Mouse (Mus musculus) heart, postnatal 36 days (tissue): ENCODE measurements around the gene Obp2b. TPM values are rescaled to one million over a fixed set of nuclear protein-coding genes. Genes with fewer than 3 reads are reported as not detected.

Experiments
- DNase-seq, 2 experiments: peaks; one replicate each; pipeline ENCODE4 v3.0.0; 2021 to 2022
- intact Hi-C: fragments of 180-260 bp; cut with DNase I; formaldehyde crosslinking; loops from one replicate; pipeline ENCODE4 v1.15.1; 2025
- total RNA-seq, 2 experiments: library from RNA; stranded (reverse); gene quantifications; 2 replicates each; pipeline ENCODE4 v1.2.3; 2021

The Obp2b gene
- total RNA-seq, 2 experiments from 2014 or later, result not detected

GRCm38 (mm10) chr2:25775991-25776390 is 39.2 kb downstream of the Obp2b start:
- intact Hi-C loops, result no loop called here
- DNase-seq, result no peak

DNA sequence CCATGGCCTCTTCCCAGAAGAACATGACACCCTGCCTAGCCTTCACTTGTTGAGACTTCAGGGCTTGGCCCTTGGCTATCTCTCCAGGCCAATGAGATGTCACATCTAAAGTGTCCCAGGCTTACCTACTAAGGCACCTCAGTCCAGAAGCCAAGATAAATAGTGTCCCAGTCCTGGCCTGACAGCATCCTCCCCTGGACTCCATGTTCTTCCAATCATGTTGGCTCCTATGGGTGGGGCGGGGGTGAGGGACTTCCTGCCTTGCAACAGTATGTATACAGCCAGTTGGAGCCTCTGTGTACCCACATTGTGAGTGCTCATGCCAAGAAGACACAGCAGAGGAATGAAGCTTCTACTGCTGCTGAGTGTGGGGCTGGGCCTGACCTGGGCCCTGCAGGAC is 39.9 kb downstream of the Obp2b start, which contains the start of gene Lcn11:
Lcn11 (plus strand) TSS at position 301 of the 400 bp plus-strand sequence.
- no peak for DNase-seq
- intact Hi-C loops, result no loop called here

DNA sequence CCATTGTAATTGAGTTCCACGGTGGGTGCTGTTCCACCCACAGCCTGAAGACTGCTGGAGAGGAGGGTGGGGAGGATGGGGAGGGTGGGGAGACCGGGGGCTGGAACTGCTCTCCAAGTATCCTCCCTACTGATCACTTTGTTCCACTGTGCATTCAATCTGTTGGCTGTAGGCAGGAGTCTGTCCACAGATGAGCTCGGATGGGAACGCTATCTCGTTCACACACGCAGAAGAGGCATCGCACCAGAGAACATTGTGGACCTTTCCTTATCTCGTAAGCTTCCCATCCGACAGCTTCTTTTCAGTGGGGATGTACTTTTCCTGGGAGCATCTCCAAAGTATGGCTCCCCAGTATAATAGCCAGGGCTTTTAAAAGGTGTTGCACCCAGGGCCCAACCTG is 42.3 kb downstream of the Obp2b start:
- DNase-seq, result no peak
- intact Hi-C loops, result no loop called here

GRCm38 (mm10) chr2:25780921-25781320 is 44.1 kb downstream of the Obp2b start:
- DNase-seq, result no peak
- intact Hi-C loops, result no loop called here

DNA sequence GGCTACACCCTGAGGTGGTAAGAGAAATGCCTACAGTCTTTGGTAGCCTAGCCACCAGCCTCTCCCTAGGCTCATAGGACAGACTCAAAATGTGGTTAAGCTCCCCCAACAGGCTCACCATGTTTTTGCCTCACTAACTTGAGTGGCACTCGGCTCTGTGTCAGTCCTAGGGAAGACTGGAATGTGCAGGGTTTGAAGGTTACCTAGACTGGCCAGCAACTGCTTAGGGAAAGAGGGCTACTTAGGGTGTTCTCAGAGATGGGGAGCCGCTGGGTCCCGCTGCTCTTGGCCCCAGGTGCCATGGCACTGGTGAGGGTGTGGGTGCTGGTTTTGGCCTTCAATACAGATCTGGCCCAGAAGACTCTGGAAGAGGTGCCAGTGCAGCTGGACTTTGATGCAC is 45.1 kb downstream of the Obp2b start, which contains the start of gene Gm13539:
Gm13539 (plus strand) TSS at position 301 of the 400 bp plus-strand sequence.
- no peak for DNase-seq
- intact Hi-C loops, result no loop called here

GRCm38 (mm10) chr2:25785573-25786322 is 48.9 kb downstream of the Obp2b start:
- DNase-seq, result peak in 1 of 2 experiments; percentile 3

GRCm38 (mm10) chr2:25789092-25789491 is 52.3 kb downstream of the Obp2b start:
- no peak for DNase-seq
- intact Hi-C loops, result no loop called here

More at GRCm38 (mm10) chr2:25785573-25786322, 48.9 kb downstream of the Obp2b start:
- intact Hi-C loops, result no loop called here

Other genes starting within 250 kb of the Obp2b start
- gene Lcn12, start 243.1 kb upstream of the Obp2b start, total RNA-seq, result not detected
- 10 to 100 TPM; 82.7 to 92.8 TPM for gene Fbxw5, start 236.3 kb upstream of the Obp2b start, total RNA-seq
- gene C8g, start 235.3 kb upstream of the Obp2b start, total RNA-seq, result 1 to 10 TPM; 1.5 to 1.6 TPM
- 10 to 100 TPM; 14.3 to 14.6 TPM for gene Traf2, start 190.1 kb upstream of the Obp2b start, total RNA-seq
- 100 to 1,000 TPM; 215 to 227 TPM for gene Edf1, start 179.2 kb upstream of the Obp2b start, total RNA-seq
- 1 to 10 TPM in 1 of 2 experiments, under 1 TPM in 1; 0.65 to 2.5 TPM for gene Mamdc4, start 162.2 kb upstream of the Obp2b start, total RNA-seq
- gene Phpt1, start 161.8 kb upstream of the Obp2b start, total RNA-seq, result 10 to 100 TPM; 64.1 to 67.4 TPM
- gene Ajm1, start 155.3 kb upstream of the Obp2b start, total RNA-seq, result under 1 TPM; 0.08 TPM
- gene Rabl6, start 128.5 kb upstream of the Obp2b start, total RNA-seq, result 10 to 100 TPM; 60.9 to 62.5 TPM
- not detected for gene Ccdc183, start 119.3 kb upstream of the Obp2b start, total RNA-seq
- gene Tmem141, start 115.0 kb upstream of the Obp2b start, total RNA-seq, result 10 to 100 TPM; 24.1 to 29.5 TPM
- 1 to 10 TPM; 5.2 to 7.5 TPM for gene Fcna, start 109.0 kb upstream of the Obp2b start, total RNA-seq
- under 1 TPM in 1 of 2 experiments, not detected in 1; 0.73 TPM for gene Lcn8, start 83.9 kb upstream of the Obp2b start, total RNA-seq
- gene Lcn5, start 79.1 kb upstream of the Obp2b start, total RNA-seq, result not detected
- not detected for gene Lcn6, start 60.2 kb upstream of the Obp2b start, total RNA-seq
- gene Lcn10, start 54.3 kb upstream of the Obp2b start, total RNA-seq, result not detected
- gene Obp2a, start 37.0 kb upstream of the Obp2b start, total RNA-seq, result not detected
- 10 to 100 TPM; 12.2 to 13.4 TPM for gene Bmyc, start 30.3 kb upstream of the Obp2b start, total RNA-seq
- gene Lcn3, start 28.6 kb downstream of the Obp2b start, total RNA-seq, result not detected
- gene Lcn11, start 40.0 kb downstream of the Obp2b start, total RNA-seq, result not detected
- not detected for gene Gm13539, start 45.2 kb downstream of the Obp2b start, total RNA-seq
- not detected for gene Glt6d1, start 78.8 kb downstream of the Obp2b start, total RNA-seq
- not detected for gene Lcn9, start 86.1 kb downstream of the Obp2b start, total RNA-seq
- gene Sohlh1, start 110.2 kb downstream of the Obp2b start, total RNA-seq, result not detected
- under 1 TPM; 0.22 to 0.27 TPM for gene Kcnt1, start 126.7 kb downstream of the Obp2b start, total RNA-seq
- 10 to 100 TPM; 37.9 to 46.2 TPM for gene Camsap1, start 246.3 kb downstream of the Obp2b start, total RNA-seq